Mouse (Mus musculus) bone marrow, adult 2 months (tissue): Measurements from ENCODE around the gene Tfrc.

Experiments
- CTCF ChIP-seq: fragments of 200-500 bp; IDR thresholded peaks from 2 replicates; pipeline ENCODE4 v1.5.1; 2011; ENCODE audit warnings: low read length, control low read depth; ENCODE audit not compliant: control insufficient read depth, insufficient read depth
- POLR2A ChIP-seq: fragments of 200-500 bp; IDR thresholded peaks from 2 replicates; pipeline ENCODE4 v1.6.1; 2011; ENCODE audit warnings: low read depth, mild to moderate bottlenecking, control low read depth, low read length, borderline replicate concordance; ENCODE audit not compliant: control insufficient read depth

- TF ChIP-seq CTCF = no peak
- no peak for TF ChIP-seq POLR2A
Observed at GRCm38 (mm10) chr16:32664211-32664610, 55.5 kb downstream of the Tfrc start.
